Mouse (Mus musculus): ENCODE measurements at regions not wholly inside any gene's neighbourhood (a gene's known extent, or its start where the extent isn't known, plus 50 kb on each side); places are given as distances from the start of the nearest gene placed in this dataset.

GRCm38 (mm10) chr15:51503341-51503740, 2381.4 kb upstream of the Gm7489 start:
- TF ChIP-seq POLR2A (IDR thresholded peaks at IDR 0.05; ENCODE audit: low read depth, low read length) (no peak), CTCF (IDR thresholded peaks at IDR 0.05; ENCODE audit: borderline replicate concordance, insufficient read depth, low read length) (no peak)

All from embryonic fibroblast, embryonic 13.5 days (primary cell).